Mouse (Mus musculus) bone marrow macrophage, adult 2 months (primary cell): ENCODE results near the gene Srarp.

Experiments used
- CTCF ChIP-seq: IDR thresholded peaks from 2 replicates; pipeline ENCODE4 v1.5.1; 2012; ENCODE audit warnings: low read depth, mild to moderate bottlenecking, low read length, moderate library complexity
- POLR2A ChIP-seq: IDR thresholded peaks from 2 replicates; pipeline ENCODE4 v1.6.1; 2012; ENCODE audit warnings: mild to moderate bottlenecking, low read depth, low read length, borderline replicate concordance

- TF ChIP-seq POLR2A (no peak), CTCF (no peak)
Observed at GRCm38 (mm10) chr4:141425484-141426479, 10.1 kb downstream of the Srarp start.
